14 mouse cellular contexts compared by ENCODE assay signal in the genomic region with DNA sequence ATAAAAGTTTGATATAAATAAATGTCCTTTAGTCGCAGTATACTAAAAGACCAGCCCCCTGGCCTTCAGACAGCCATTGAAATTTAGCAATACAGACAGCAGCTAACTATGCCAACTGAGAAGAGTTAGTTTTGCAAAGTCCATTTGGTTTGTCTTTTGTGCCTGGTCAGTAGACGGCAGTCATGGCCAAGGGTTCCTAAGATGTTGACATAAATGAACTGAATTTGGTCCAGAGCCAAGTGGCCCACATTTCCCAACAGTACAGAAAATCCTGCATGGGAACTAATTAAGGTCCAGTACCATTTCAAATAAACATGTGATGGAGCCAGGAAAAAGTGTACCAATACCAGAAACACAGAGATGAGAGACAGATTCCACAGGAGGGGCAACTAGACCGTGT.
DNase-seq lines count a peak whose midpoint lies in the region; TF ChIP-seq lines count a peak whose summit lies in the region.
"Had no signal": no experiment of that assay in that cellular context is flagged by ENCODE, and none has a peak within 500 bp of the region (broad histone marks: within the 10 kb centered on the region; RNA-seq: fewer than 3 reads in every experiment).

No protein-coding gene starts in this region.

- TF ChIP-seq POLR2A in kidney, adult 2 months (IDR thresholded peaks at IDR 0.05; ENCODE audit: low read depth, low read length): no peak

- no peak overlapping the region for H3K4me3 ChIP-seq in kidney, adult 2 months (ENCODE audit: insufficient read depth, low read depth, low read length)
- H3K4me3 ChIP-seq: hindbrain, embryonic 12.5 days; limb, embryonic 15.5 days had no signal

- DNase-seq in adrenal gland, postnatal 14 days: peak; percentile 51
- no peak for DNase-seq in adrenal gland, postnatal 4 days (ENCODE audit: low spot score in 2 of 2)
- DNase-seq in kidney, adult 2 months: peak; percentile 45
- no peak for DNase-seq in kidney, adult 9 months
- peak; percentile 29 for DNase-seq in NIH3T3 (ENCODE audit: low read depth)
- DNase-seq in lung, postnatal 10 days: peak; percentile 71
- DNase-seq in layer of hippocampus, adult 11-12 months (ENCODE audit: low spot score): no peak
- no peak for DNase-seq in embryo, embryonic 9.5 days (ENCODE audit: extremely low spot score)
- DNase-seq: cerebellum, postnatal 14 days; embryo, embryonic 11 days; thymus, adult 2 months had no signal

- no peak for TF ChIP-seq CTCF in kidney, adult 2 months (conservative IDR thresholded peaks at IDR 0.05; ENCODE audit: insufficient read depth, insufficient read length, low read depth, low read length)

- 57% methylated on average over 3 of the region's 3 CpGs for WGBS in kidney, adult 2 months

- peaks cover 1% of the 10 kb centered on the region for H3K36me3 ChIP-seq in kidney, adult 2 months (ENCODE audit: control insufficient read depth, insufficient read depth, low read length)
- H3K36me3 ChIP-seq: hindbrain, embryonic 12.5 days had no signal

- H3K27me3 ChIP-seq in kidney, adult 2 months (replicated peaks; ENCODE audit: control insufficient read depth, insufficient read depth, low read length): no peaks in the 10 kb centered on the region
- H3K27me3 ChIP-seq: hindbrain, embryonic 12.5 days; limb, embryonic 15.5 days had no signal

- H3K4me1 ChIP-seq in kidney, adult 2 months (ENCODE audit: control insufficient read depth, insufficient read depth, low read length): no peaks in the 10 kb centered on the region
- H3K4me1 ChIP-seq: hindbrain, embryonic 12.5 days; limb, embryonic 15.5 days had no signal

- H3K27ac ChIP-seq in kidney, adult 2 months (ENCODE audit: insufficient read depth, low read depth, low read length): no peak overlapping the region
- H3K27ac ChIP-seq: hindbrain, embryonic 12.5 days; limb, embryonic 15.5 days; macrophage had no signal

Comparison
In these comparisons a context has a peak if more than half of its experiments do, and no peak if none do; other contexts are left out.
1. DNase-seq: peak in adrenal gland, postnatal 14 days (single experiment), kidney, adult 2 months (single experiment), NIH3T3 (single experiment) and lung, postnatal 10 days (single experiment); none in adrenal gland, postnatal 4 days (0 of 2), kidney, adult 9 months (single experiment), layer of hippocampus, adult 11-12 months (single experiment) and embryo, embryonic 9.5 days (single experiment).